Mouse (Mus musculus): ENCODE results near the gene Rpl32. TPM values are rescaled to one million over a fixed set of nuclear protein-coding genes. Genes with fewer than 3 reads are reported as not detected.

The Rpl32 gene
- polyA plus RNA-seq, 1 experiment from 2014 or later: 1,831 TPM

Small RNA genes within 50 kb of the gene (microRNA-seq; reads per million reads assigned to microRNA genes)
- gene Mir7660: 1.2 reads per million

Other genes starting within 250 kb of the Rpl32 start
- 0.06 and 0.40 TPM in 2 replicates for gene Mkrn2os, start 216.2 kb downstream of the Rpl32 start, polyA plus RNA-seq (2016; fragmentation: Nextera tagmentation; extraction: Ambion mirVana)
- gene Mkrn2, start 206.8 kb downstream of the Rpl32 start, polyA plus RNA-seq (2016; fragmentation: Nextera tagmentation; extraction: Ambion mirVana): 27.5 and 29.3 TPM in 2 replicates
- 119 and 121 TPM in 2 replicates for gene Raf1, start 132.1 kb downstream of the Rpl32 start, polyA plus RNA-seq (2016; fragmentation: Nextera tagmentation; extraction: Ambion mirVana)
- 0.97 and 1.5 TPM in 2 replicates for gene Tmem40, start 46.3 kb downstream of the Rpl32 start, polyA plus RNA-seq (2016; fragmentation: Nextera tagmentation; extraction: Ambion mirVana)
- 59.5 and 65.2 TPM in 2 replicates for gene Cand2, start 34.2 kb downstream of the Rpl32 start, polyA plus RNA-seq (2016; fragmentation: Nextera tagmentation; extraction: Ambion mirVana)
- gene Efcab12, start 29.7 kb upstream of the Rpl32 start, polyA plus RNA-seq (2016; fragmentation: Nextera tagmentation; extraction: Ambion mirVana): 1.7 and 1.9 TPM in 2 replicates
- 36.2 and 39.2 TPM in 2 replicates for gene Mbd4, start 44.6 kb upstream of the Rpl32 start, polyA plus RNA-seq (2016; fragmentation: Nextera tagmentation; extraction: Ambion mirVana)
- gene Ift122, start 44.7 kb upstream of the Rpl32 start, polyA plus RNA-seq (2016; fragmentation: Nextera tagmentation; extraction: Ambion mirVana): 31.0 TPM in 2 replicates
- 0.06 and 0.10 TPM in 2 replicates for gene Rho, start 123.0 kb upstream of the Rpl32 start, polyA plus RNA-seq (2016; fragmentation: Nextera tagmentation; extraction: Ambion mirVana)
- not detected in 2 replicates for gene H1foo, start 136.2 kb upstream of the Rpl32 start, polyA plus RNA-seq (2016; fragmentation: Nextera tagmentation; extraction: Ambion mirVana)
- 23.9 and 28.0 TPM in 2 replicates for gene Plxnd1, start 186.3 kb upstream of the Rpl32 start, polyA plus RNA-seq (2016; fragmentation: Nextera tagmentation; extraction: Ambion mirVana)